Mouse (Mus musculus): ENCODE measurements around the gene Hcrtr2. TPM values are rescaled to one million over a fixed set of nuclear protein-coding genes. Genes with fewer than 3 reads are reported as not detected.
A peak's percentile ranks its signal among the peaks of the same experiment; 100 is the strongest.

Gene Hcrtr2
- polyA plus RNA-seq (2015; fragmentation: Nextera tagmentation; extraction: Ambion mirVana), result 0.08 TPM in 1 of 2 replicates, not detected in the other

- 76% methylated on average over 6 of the region's 6 CpGs for WGBS
- Histone ChIP-seq H3K9me3 (replicated peaks; ENCODE audit: low read length) (no peaks in the 10 kb centered on the region), H3K4me1 (replicated peaks; ENCODE audit: insufficient read depth, low read length) (peaks cover 6% of the 10 kb centered on the region; the same call in 1 of the 2 replicates), H3K27ac (no peak within 1 kb of the TSS), H3K4me2 (ENCODE audit: low read length) (peak within 1 kb of the TSS; percentile 67), H3K9ac (ENCODE audit: low read depth, low read length) (no peak within 1 kb of the TSS), H3K36me3 (ENCODE audit: insufficient read depth, low read length) (no peaks in the 10 kb centered on the region), H3K27me3 (ENCODE audit: insufficient read depth, low read length) (no peaks in the 10 kb centered on the region; the same call in 1 of the 2 replicates), H3K4me3 (replicated peaks; ENCODE audit: low read depth, low read length) (peak within 1 kb of the TSS; percentile 32)
- no peak for ATAC-seq (replicated peaks; ENCODE audit: low FRiP score, low read depth)
- DNase-seq (ENCODE audit: low spot score), result no peak
- no peak for TF ChIP-seq CTCF (IDR thresholded peaks at IDR 0.05; ENCODE audit: low read depth)
These were observed at the start of gene Hcrtr2 for GRCm38 (mm10) chr9:76323756-76324155. Gene Hcrtr2, minus strand, starts transcription at chr9:76323856.

GRCm38 (mm10) chr9:76364874-76365273, 41.2 kb upstream of the Hcrtr2 start:
- no peaks in the 10 kb centered on the region for H3K36me3 ChIP-seq (ENCODE audit: insufficient read depth, low read length)
- WGBS, result 75% methylated on average over 6 of the region's 6 CpGs
- no peak overlapping the region for H3K4me2 ChIP-seq (ENCODE audit: low read length)
- no peaks in the 10 kb centered on the region for H3K4me1 ChIP-seq (replicated peaks; ENCODE audit: insufficient read depth, low read length)
- no peak overlapping the region for H3K9ac ChIP-seq (ENCODE audit: low read depth, low read length)
- H3K4me3 ChIP-seq (replicated peaks; ENCODE audit: low read depth, low read length), result no peak overlapping the region
- TF ChIP-seq CTCF (IDR thresholded peaks at IDR 0.05; ENCODE audit: low read depth), result no peak
- H3K27ac ChIP-seq, result no peak overlapping the region
- H3K27me3 ChIP-seq (ENCODE audit: insufficient read depth, low read length), result no peaks in the 10 kb centered on the region
- no peaks in the 10 kb centered on the region for H3K9me3 ChIP-seq (replicated peaks; ENCODE audit: low read length)
- DNase-seq (ENCODE audit: low spot score) (no peak), ATAC-seq (replicated peaks; ENCODE audit: low FRiP score, low read depth) (no peak)

DNA sequence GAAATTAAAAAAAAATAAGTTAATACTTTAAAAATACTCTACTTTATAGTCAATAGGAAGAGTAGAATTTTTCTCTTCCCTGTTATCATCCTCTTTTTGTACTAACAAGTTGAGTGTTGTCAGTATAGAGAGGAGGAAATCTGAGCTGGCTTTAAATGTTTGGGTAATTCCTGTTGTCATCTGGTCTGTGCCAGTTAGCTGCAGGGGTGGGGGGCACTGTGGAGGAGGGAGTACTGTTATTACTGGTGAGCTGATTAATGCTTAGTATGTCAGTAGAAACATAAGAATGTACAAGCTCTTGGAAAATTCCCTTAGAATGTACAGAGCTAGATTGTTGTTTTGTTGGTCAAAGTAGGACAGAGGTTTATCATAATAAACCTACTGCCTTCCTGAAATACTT, 36.7 kb upstream of the Hcrtr2 start:
- peak; percentile 22 for DNase-seq (ENCODE audit: low spot score)
- H3K4me2 ChIP-seq (ENCODE audit: low read length), result no peak overlapping the region
- TF ChIP-seq CTCF (IDR thresholded peaks at IDR 0.05; ENCODE audit: low read depth), result no peak
- no peaks in the 10 kb centered on the region for H3K9me3 ChIP-seq (replicated peaks; ENCODE audit: low read length)
- no peak overlapping the region for H3K27ac ChIP-seq
- no peaks in the 10 kb centered on the region for H3K27me3 ChIP-seq (ENCODE audit: insufficient read depth, low read length)
- no peak for ATAC-seq (replicated peaks; ENCODE audit: low FRiP score, low read depth)
- H3K9ac ChIP-seq (ENCODE audit: low read depth, low read length), result no peak overlapping the region
- H3K4me1 ChIP-seq (replicated peaks; ENCODE audit: insufficient read depth, low read length), result no peaks in the 10 kb centered on the region
- no peak overlapping the region for H3K4me3 ChIP-seq (replicated peaks; ENCODE audit: low read depth, low read length)
- H3K36me3 ChIP-seq (ENCODE audit: insufficient read depth, low read length), result no peaks in the 10 kb centered on the region

DNA sequence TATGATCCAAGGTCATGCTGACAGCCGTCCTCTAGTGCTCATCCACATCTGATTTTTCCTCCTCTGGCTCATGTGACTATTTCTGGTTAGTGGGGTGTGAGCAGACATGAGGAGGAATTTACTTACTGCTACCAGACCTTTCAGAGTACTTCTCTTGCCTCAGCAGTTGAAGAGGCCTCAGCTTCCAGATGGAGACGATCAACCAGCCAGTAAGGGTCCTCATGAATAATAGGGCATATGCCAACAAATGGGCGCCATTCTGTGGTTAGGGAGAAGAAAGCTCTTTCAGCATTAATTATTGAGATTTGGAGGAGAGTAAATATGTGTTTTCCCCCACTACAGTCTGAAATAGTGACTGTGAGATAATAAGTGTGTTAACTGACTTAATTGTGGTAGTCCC, 28.7 kb upstream of the Hcrtr2 start:
- whole genome bisulfite sequencing, result 64% methylated on average over 3 of the region's 3 CpGs
- Histone ChIP-seq H3K36me3 (ENCODE audit: insufficient read depth, low read length) (no peaks in the 10 kb centered on the region), H3K4me2 (ENCODE audit: low read length) (no peak overlapping the region), H3K9me3 (replicated peaks; ENCODE audit: low read length) (no peaks in the 10 kb centered on the region), H3K9ac (ENCODE audit: low read depth, low read length) (no peak overlapping the region), H3K27ac (no peak overlapping the region), H3K4me1 (replicated peaks; ENCODE audit: insufficient read depth, low read length) (no peaks in the 10 kb centered on the region), H3K4me3 (replicated peaks; ENCODE audit: low read depth, low read length) (no peak overlapping the region), H3K27me3 (ENCODE audit: insufficient read depth, low read length) (no peaks in the 10 kb centered on the region)
- ATAC-seq (replicated peaks; ENCODE audit: low FRiP score, low read depth), result no peak
- DNase-seq (ENCODE audit: low spot score), result no peak
- TF ChIP-seq CTCF (IDR thresholded peaks at IDR 0.05; ENCODE audit: low read depth), result no peak

- H3K9me3 ChIP-seq (replicated peaks; ENCODE audit: low read length), result no peaks in the 10 kb centered on the region
- no peak overlapping the region for H3K4me3 ChIP-seq (replicated peaks; ENCODE audit: low read depth, low read length)
- H3K4me2 ChIP-seq (ENCODE audit: low read length), result no peak overlapping the region
- H3K27me3 ChIP-seq (ENCODE audit: insufficient read depth, low read length), result no peaks in the 10 kb centered on the region
- no peaks in the 10 kb centered on the region for H3K36me3 ChIP-seq (ENCODE audit: insufficient read depth, low read length)
- DNase-seq (ENCODE audit: low spot score), result no peak
- no peak for TF ChIP-seq CTCF (IDR thresholded peaks at IDR 0.05; ENCODE audit: low read depth)
- no peak overlapping the region for H3K9ac ChIP-seq (ENCODE audit: low read depth, low read length)
- 80% methylated on average over 1 of the region's 1 CpGs for WGBS
- ATAC-seq (replicated peaks; ENCODE audit: low FRiP score, low read depth), result no peak
- no peak overlapping the region for H3K27ac ChIP-seq
- no peaks in the 10 kb centered on the region for H3K4me1 ChIP-seq (replicated peaks; ENCODE audit: insufficient read depth, low read length)
These were observed 23.6 kb upstream of the Hcrtr2 start for GRCm38 (mm10) chr9:76347298-76347697.

GRCm38 (mm10) chr9:76331081-76331480, 7.4 kb upstream of the Hcrtr2 start:
- ATAC-seq (replicated peaks; ENCODE audit: low FRiP score, low read depth) (no peak), DNase-seq (ENCODE audit: low spot score) (no peak)
- no peak overlapping the region for H3K27ac ChIP-seq
- no peaks in the 10 kb centered on the region for H3K4me1 ChIP-seq (replicated peaks; ENCODE audit: insufficient read depth, low read length)
- H3K4me3 ChIP-seq (replicated peaks; ENCODE audit: low read depth, low read length), result no peak overlapping the region
- 69% methylated on average over 1 of the region's 1 CpGs for WGBS
- no peak overlapping the region for H3K9ac ChIP-seq (ENCODE audit: low read depth, low read length)
- no peaks in the 10 kb centered on the region for H3K27me3 ChIP-seq (ENCODE audit: insufficient read depth, low read length)
- H3K9me3 ChIP-seq (replicated peaks; ENCODE audit: low read length), result no peaks in the 10 kb centered on the region
- no peaks in the 10 kb centered on the region for H3K36me3 ChIP-seq (ENCODE audit: insufficient read depth, low read length)
- TF ChIP-seq CTCF (IDR thresholded peaks at IDR 0.05; ENCODE audit: low read depth), result no peak
- H3K4me2 ChIP-seq (ENCODE audit: low read length), result no peak overlapping the region

- DNase-seq (ENCODE audit: low spot score), result peak; percentile 53
- Histone ChIP-seq H3K27ac (no peak overlapping the region), H3K9me3 (replicated peaks; ENCODE audit: low read length) (no peaks in the 10 kb centered on the region), H3K4me1 (replicated peaks; ENCODE audit: insufficient read depth, low read length) (peaks cover 6% of the 10 kb centered on the region; the same call in 1 of the 2 replicates), H3K4me3 (replicated peaks; ENCODE audit: low read depth, low read length) (peak overlapping the region; percentile 32), H3K4me2 (ENCODE audit: low read length) (peak overlapping the region; percentile 67), H3K36me3 (ENCODE audit: insufficient read depth, low read length) (no peaks in the 10 kb centered on the region), H3K9ac (ENCODE audit: low read depth, low read length) (no peak overlapping the region), H3K27me3 (ENCODE audit: insufficient read depth, low read length) (no peaks in the 10 kb centered on the region; the same call in 1 of the 2 replicates)
- ATAC-seq (replicated peaks; ENCODE audit: low FRiP score, low read depth), result no peak
- WGBS, result 1% methylated on average over 29 of the region's 29 CpGs
- TF ChIP-seq CTCF (IDR thresholded peaks at IDR 0.05; ENCODE audit: low read depth), result no peak
These were observed 412 bp downstream of the Hcrtr2 start for GRCm38 (mm10) chr9:76323186-76323701.
